Mouse (Mus musculus) embryonic fibroblast, embryonic 13.5 days (primary cell): ENCODE measurements around the gene Ncoa6.
A peak's percentile ranks its signal among the peaks of the same experiment; 100 is the strongest.

Source experiments
- CTCF ChIP-seq: IDR thresholded peaks from 2 replicates; pipeline ENCODE4 v1.5.1; 2011; ENCODE audit warnings: mild to moderate bottlenecking, control low read depth, low read length, moderate library complexity, borderline replicate concordance; ENCODE audit not compliant: insufficient read depth
- POLR2A ChIP-seq: IDR thresholded peaks from 2 replicates; pipeline ENCODE4 v1.6.1; 2011; ENCODE audit warnings: low read depth, mild to moderate bottlenecking, control low read depth, low read length, moderate library complexity

DNA sequence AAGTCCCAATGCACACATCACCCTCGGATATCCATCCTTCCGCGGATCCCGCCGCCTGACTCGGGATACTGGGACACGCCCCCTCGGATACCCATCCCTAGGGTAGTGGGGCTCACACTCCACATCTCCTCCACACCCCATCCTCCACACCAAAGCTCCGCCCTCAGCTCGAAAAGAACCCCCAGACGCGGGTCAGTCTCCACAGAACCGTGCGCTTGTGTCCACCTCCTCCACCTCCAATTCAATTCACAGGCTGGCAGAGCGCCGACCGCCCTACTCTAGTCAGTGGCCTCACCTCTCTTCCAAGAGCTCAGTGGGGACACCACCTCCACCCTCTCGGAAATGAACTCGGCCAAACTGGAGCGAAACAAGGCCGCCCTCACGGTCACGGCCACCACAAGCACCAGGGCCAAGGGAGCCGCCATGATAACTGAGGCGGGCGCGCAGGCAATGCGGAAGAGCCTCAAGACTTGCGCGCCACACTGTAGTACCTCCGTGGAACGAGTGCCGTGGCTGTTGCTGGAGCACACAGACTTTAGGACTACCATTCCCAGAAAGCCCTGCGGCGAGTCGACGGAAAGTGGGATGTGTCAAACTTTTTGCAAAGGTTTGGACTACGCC is 116.6 kb downstream of the Ncoa6 start, which contains the start of gene Pigu:
- TF ChIP-seq CTCF (no peak), POLR2A (peak; percentile 81)
